Mouse (Mus musculus) cerebellum, postnatal 36 days (tissue): ENCODE measurements around the gene Ufsp1.
A peak's percentile ranks its signal among the peaks of the same experiment; 100 is the strongest.
"Not testable (repeated sequence)": the region's sequence is repeated elsewhere in the genome, so short reads cannot be mapped to it uniquely, and the experiment has no call there.

ENCODE experiments used
- DNase-seq, 2 experiments: peaks; one replicate each; pipeline ENCODE4 v3.0.0; 2021 to 2022; ENCODE audit warnings: mixed read lengths in 2 of 2

The Ufsp1 gene

DNA sequence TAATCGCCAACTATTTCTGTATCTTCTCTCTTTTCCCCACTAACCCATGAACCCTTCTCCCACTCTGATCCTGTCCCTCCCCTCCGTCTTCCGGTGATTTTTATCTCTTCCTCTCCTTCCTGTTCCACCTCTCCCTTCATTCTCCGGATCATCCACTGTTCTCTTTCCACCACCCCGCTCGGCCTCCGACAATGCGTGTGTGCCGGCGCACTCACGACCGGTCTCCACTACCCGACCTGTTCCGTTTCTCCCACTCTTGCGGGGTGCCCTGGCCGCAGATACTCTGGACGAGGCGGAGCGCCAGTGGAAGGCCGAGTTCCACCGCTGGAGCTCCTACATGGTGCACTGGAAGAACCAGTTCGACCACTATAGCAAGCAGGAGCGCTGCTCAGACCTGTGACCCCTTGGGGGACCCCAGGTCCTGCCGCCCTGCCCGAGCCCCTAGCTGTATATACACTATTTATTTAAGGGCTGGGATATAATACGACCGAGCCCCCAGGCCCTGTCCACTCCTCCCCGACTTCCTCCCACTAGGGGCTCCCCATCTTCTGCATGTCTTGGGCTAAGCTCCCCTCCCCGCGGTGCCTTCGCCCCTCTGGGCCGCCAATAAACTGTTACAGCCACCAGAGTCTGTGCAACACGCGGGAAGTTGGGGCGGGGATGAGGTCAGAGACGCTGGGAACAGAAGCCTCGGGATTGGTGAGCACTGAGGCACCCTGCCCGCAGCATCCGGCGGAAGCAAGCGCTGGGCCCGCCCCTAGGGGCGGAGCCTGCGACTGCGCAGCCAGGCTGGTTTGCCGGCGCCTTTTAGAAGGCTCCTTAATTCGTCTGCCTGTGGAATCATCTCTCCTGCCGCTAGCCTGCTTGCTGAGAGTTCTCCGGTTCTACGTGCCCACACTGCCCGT, at the start of gene Ufsp1:
Gene Ufsp1 (plus strand): TSS at position 791 of the 905 bp plus-strand sequence.
- peak; percentile 94 to 96 for DNase-seq

DNA sequence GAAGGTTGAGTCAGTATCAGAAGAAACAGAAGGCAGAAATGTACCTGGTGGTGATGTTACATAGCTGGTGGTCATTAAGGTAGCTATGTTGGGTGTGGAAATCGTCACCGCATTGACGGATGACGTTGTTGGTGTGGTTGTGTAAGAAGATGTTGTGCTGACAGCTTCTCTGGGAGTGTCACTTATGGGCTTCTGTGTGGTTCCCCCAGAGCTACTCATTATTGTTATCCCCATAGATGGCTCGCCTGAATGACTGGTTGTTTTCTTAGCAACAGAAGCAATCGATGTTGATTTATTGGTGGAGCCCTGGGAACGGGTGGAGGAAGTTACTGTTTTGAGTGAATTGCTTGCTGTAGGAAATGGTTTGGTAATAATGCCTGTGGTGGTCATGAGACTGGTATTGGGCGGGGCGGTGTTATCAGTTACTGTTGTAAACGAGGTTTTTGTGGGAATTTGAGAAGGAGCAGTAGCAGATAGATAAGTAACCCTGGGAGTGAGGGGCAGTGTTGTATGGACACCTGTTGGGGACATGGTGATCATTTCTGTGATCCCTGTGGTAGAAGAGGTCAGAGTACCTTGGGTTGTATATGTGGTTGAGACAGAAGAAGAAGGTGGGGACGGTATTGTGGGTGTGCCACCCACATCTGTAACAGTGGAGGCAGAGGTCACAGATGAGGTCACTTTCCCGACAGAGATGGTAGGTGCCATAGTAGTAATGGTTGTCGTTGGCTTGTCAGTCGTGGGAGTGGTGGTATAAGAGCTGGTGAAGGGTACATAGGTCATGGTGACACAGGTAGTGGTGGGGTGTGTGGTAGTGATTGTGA, 30.3 kb upstream of the Ufsp1 start:
- DNase-seq = no peak

DNA sequence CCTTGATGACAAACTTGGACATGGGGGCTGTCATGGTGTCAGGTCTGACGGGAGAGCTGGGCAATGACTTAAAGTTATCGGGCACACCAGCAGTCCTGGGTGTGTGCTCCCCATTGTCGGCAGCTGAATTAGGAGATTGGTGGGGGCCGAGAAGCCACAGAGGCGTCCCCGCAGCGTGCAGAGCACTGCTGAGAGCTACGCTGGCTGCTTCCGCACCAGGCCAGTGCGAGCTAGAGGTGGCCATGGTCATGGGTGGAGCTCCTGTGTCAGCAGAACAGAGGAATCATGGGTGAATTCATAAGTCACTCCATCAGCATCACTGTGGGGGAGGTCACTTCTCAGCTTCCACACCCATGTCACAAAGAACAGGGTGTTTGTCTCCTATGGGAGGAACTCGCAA, 29.6 kb upstream of the Ufsp1 start:
- no peak for DNase-seq

DNA sequence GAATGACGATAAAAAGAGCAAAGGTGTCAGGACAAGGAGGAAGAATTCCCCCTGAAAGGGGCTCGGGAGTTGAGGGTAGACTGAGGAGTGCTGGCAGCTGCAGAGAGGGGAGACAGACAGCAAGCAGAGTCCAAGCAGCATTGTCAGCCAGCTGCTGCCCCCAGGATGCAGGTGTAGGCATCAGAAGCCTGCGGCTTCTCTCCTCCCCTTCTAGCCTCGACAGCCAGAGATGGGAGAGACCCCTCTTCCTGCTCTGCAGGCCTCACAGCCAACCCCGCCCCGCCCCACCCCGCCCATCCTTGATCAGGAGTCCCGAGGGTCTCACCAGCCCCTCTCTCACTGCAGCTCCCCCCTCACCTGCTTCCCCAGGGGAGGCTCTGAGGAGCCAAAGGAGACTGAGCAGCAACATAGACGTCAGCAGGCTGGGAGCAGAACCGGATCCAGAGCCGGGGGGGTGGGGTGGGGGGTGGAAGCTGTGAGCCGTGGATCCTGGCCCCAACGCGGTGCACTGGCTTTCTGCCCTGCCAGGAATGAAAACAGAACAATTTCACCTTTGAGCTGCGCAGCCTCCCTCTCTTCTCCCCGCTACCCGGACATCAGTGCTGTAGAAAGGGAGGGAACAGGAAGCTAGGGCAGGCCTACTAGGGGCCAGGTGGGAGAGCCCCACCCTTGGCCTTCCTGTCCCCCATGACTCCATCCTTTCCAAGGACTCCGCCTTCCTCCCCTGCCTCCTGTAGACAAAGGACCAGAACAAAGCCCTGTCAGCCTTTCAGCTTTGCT, 26.1 kb upstream of the Ufsp1 start:
- no peak for DNase-seq

DNA sequence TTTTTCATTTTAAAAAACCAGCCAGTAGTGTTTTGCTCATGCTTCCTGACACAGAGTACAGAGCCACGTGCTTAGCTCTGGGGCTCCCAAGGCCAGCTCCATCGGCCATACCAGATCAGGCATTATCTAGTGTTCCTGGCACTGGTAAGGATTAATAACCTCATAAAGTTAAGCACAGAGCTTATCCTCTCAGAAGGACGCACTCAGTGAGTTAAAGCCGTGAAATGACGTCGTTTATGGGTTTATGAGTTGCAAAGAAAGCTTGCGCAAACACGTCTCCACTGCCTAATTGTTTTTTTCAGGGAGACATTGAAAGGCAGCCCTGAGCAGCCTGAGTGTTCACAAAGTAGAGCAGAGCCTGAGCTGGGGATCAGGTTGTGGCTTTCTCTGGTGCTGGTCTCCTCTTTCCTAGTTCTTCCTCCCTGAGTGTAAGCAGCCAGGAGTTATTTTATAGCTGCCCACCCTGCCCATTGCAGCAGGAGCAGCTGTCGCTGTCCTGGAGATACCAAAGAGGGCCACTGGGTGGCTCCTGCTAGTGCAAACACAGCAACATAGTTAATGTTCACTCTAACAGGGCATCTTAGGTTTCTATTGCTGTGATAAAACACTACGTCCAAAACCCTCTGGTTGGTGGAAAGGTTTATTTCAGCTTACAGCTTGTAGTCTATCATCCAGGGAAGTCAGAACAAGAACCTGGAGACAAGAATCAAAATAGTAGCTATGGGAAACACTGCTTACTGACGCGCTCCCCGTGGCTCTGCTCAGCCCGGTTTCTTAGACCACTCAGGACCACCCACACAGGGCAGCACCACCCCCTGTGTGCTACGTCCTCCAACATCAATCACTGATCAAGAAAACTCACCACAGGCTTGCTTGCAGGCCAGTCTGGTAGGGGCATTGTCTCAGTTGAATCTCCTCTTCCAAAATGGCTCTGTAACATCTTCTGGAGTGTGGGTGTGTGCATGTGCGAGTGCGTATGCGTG, 16.8 kb upstream of the Ufsp1 start:
- DNase-seq = no peak

DNA sequence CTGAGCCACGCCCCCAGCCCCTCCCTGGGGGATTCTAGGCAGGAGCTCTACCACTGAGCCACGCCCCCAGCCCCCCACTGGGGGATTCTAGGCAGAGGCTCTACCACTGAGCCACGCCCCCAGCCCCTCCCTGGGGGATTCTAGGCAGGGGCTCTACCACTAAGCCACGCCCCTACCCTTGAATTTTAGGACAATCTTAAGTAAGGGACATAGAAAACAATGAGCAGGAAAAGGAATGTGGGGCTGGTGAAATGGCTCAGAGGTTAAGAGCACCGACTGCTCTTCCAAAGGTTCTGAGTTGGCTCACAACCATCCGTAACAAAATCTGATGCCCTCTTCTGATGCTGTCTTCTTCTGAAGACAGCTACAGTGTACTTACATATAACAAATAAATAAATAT, 10.0 kb upstream of the Ufsp1 start:
- DNase-seq = not testable (repeated sequence)

DNA sequence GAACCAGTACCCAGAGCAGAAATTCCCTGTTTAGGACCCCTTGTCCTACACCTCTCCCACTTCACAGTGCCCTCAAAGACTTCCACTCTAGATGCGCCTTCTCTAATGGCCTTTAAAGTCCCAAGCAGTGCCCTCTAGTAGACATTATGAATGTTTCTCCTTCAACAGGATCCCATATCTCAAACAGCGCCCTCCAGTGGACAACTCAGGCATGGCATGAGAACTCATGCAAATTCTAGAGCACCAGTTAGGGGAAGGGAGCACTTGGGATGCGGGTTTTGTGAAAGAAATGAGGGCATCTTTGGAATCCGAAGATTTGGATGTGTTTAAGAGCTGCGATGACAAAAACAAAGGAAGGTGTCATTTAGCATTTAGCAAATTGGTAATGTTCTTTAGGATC, 9.4 kb upstream of the Ufsp1 start:
- DNase-seq = peak; percentile 59 to 63

DNA sequence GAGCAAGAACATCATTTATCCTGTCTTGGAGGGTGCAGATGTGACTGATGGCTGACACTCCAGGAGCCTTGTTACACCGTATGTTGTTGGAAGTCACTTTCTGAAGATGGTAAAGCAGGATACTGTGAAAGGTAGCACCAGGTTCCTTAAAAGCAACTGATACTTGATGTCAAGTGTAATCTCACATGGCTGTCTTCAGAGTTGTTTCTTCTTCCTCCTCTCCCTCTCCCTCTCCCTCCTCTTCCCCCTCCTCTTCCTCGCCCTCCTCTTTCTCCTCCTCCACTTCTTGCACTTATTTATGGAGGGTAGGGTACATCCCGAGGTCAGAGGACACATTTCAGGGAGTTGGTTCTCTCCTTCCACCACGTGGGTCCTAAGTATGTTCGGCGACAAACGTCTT, 8.4 kb upstream of the Ufsp1 start:
- no peak for DNase-seq

DNA sequence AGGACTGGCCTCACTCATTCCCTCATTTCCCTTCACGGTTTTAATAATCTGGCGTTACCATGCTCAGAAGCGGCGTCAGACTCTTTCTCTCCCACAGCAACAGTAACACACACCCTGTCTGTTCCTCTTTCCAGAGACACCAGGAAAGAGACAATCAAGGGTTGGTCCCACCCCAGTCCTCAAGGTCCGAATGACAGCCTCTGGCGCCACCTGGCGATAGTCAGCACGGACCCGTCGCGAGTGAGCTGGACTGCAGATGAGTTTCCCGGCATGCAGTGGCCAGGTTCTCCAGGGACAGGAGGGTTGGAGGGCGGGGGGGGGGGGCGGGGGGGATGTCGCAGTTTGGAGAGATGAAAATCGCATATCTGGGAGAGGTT, 7.8 kb upstream of the Ufsp1 start:
- DNase-seq = peak; percentile 96 to 97

DNA sequence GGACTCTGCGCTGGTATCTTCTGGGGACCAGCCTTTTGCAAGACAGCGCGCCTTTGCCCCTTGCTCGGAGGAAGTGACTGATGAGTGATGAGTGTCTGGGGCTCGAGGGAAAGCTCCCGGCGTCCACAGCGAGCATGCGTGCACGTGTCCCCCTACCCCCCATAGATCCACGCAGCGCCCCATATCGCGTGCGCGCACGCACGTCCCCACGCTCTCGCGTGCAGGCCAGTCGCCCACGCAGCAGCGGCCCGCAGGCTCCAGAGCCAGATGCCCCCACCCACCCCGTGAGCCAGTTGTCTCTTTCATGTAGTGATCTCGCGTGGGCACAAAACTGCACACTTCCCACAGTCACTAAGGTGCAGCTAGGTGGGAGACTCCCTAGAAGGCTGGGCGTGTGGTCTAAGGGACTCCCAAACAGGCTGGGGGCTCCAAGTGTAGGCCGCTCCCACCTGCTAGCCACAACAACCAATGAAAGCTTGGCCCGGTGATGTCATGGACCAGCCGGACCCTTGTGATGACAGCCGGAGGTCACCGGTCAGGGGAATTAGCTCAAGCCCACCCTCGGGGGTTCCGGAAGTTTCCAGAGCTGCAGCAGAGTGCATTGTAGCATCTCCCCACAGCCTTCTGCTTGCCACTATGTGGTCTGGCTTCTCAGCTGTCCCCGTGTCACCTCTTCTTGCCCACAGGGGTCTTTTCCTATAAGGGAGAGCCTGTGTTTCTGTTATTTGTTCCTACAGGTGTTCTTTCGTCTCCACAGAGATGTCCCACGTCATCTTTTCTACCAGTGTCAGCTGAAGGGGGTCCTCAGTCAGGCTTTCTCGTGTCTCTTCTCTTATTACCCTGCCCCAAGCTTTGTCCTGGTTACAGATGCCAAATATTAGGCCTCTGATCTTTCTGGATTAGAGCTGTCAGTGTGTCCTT, 7.1 kb upstream of the Ufsp1 start, which contains the start of gene Ache:
Gene Ache (plus strand): TSS at position 488 of the 921 bp plus-strand sequence.
- peak; percentile 84 to 88 for DNase-seq

DNA sequence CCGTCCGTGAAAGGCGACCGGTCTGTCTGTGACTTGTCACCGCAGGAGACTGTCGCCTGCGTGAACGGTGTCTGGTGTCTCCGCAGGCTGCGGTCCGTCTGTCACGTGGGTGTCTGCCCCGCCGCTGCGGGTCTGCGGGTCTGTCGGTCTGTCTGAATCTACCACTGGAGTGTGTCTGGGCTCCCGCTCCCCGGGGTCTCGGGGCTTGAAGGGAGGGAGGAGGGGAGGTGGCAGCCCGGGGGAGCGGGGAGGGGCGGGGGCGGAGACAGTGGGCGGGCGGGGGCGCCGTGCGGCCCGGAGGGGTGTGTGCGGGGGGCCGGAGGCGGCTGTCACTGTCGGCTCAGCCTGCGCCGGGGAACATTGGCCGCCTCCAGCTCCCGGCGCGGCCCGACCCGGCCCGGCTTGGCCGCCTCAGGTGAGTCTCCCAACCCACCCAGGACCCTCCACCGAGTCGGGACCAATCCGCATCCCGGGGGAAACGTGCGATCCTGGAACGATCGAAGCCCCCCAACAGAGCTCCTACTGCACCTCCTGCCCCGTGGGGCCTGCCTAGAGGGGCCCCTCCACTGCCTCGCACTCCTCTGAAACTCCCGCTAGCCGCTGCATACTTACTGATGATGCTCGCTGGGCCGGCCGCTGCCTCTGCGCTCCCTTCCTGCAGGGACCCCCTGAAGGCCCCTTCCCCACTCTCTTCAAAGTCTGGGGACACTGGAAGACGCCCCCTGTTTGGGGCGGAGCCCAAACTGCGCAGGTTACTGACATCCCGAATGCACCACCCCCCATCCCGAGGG, 6.3 kb upstream of the Ufsp1 start:
- peak; percentile 67 to 69 for DNase-seq

DNA sequence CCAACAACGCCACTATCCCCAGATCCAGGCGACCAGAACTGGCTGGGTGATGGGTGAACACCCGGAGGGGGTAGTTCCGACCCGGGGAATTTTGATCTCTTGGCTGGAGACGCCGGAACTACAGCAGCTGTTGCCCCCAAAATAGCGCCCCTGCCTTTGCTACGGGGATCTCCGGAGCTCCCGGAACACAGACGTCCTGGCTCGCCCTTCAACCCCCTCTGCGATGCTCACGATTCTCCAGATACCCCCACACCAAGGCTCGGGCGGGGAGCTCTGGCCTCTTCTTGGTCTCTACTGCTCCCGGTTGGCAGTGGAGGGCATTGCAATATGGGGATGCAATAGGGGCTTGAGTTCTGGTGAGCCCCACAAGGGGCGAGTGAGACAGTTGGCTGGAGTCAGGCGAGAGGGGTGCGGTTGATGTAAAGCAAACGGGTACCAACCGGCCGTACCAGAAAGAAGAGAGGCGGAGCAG, 5.4 kb upstream of the Ufsp1 start:
- peak; percentile 61 to 69 for DNase-seq

DNA sequence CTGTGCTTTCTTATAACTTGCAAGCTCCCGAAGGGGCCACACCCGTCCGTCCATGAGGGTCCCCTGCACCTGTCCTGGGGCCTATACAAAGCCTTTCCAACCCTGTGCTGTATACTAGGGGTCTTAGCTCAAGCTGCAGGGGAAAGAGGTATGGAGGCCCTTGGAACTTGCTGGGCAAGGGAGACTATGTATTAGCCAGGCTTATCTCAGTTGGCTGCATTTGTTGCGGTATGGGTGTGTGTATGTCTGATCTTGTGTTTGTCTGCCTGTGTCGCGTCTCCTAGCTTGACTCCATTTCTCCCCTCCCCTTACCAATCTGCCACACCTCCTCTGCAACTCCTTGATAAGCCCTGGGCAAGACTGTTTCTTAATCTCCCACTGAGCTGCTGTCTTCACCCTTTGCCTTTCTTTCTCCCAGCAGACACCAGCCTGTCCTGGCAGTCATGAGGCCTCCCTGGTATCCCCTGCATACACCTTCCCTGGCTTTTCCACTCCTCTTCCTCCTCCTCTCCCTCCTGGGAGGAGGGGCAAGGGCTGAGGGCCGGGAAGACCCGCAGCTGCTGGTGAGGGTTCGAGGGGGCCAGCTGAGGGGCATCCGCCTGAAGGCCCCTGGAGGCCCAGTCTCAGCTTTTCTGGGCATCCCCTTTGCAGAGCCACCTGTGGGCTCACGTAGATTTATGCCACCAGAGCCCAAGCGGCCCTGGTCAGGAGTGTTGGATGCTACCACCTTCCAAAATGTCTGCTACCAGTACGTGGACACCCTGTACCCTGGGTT, 4.7 kb upstream of the Ufsp1 start:
- no peak for DNase-seq

DNA sequence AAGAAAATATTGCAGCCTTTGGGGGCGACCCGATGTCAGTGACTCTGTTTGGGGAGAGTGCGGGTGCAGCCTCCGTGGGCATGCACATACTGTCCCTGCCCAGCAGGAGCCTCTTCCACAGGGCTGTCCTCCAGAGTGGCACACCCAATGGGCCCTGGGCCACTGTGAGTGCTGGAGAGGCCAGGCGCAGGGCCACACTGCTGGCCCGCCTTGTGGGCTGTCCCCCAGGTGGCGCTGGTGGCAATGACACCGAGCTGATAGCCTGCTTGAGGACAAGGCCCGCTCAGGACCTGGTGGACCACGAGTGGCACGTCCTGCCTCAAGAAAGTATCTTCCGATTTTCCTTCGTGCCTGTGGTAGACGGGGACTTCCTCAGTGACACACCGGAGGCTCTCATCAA, 3.8 kb upstream of the Ufsp1 start:
- peak; percentile 67 to 76 for DNase-seq

DNA sequence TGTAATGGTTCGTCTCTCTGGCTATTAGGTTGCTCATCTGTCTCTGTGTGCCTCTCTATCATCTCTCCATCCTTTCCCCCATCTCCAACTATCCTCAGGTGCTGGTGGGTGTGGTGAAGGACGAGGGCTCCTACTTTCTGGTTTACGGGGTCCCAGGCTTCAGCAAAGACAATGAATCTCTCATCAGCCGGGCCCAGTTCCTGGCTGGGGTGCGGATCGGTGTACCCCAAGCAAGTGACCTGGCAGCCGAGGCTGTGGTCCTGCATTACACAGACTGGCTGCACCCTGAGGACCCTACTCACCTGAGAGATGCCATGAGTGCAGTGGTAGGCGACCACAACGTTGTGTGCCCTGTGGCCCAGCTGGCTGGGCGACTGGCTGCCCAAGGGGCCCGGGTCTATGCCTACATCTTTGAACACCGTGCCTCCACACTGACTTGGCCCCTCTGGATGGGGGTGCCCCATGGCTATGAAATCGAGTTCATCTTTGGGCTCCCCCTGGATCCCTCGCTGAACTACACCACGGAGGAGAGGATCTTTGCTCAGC, 3.0 kb upstream of the Ufsp1 start:
- no peak for DNase-seq

DNA sequence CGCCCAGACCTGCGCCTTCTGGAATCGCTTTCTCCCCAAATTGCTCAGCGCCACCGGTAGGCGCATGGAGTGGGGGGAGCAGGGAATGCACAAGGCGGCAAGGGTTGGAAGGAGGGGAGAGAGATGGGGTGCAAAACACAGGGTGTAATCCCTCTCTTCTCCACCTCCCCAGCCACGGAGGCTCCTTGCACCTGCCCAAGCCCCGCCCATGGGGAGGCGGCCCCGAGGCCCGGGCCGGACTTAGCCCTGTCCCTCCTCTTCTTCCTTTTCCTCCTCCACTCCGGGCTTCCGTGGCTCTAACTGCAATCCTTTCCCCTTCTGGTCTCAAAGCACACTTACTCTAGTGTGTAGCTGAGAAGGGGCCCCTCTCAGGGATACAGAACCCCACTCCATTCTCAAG, 1.1 kb upstream of the Ufsp1 start:
- DNase-seq = peak; percentile 77 to 85

DNA sequence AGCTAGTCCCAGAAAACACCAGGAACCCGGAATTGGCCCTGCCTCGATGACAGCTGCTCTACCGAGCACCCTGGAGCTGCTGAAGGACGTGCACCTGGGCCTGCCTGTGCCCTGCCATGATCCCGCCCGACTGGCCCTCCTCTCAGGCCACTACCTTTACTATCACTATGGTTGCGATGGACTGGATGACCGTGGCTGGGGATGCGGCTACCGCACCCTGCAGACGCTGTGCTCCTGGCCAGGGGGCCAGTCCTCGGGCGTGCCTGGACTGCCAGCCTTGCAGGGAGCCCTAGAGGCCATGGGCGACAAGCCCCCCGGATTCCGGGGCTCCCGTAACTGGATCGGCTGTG, 290 bp downstream of the Ufsp1 start:
- DNase-seq = no peak

DNA sequence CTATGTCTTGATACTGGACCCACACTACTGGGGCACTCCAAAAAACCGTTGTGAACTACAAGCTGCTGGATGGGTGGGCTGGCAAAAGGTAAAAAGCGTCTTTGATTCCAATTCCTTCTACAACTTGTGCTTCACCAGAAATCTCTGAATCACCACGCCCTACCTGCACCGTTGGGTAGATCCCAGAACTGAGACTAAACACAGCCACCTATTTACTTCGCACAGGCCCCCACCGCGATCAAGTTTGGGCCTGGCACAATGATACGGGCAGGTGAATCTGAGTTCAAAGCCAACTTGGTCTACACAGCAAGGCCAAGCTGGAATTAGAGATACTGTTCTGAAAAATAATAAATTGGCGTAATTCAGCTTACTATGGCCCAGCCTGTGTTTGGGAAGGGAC, 867 bp downstream of the Ufsp1 start:
- DNase-seq = no peak

DNA sequence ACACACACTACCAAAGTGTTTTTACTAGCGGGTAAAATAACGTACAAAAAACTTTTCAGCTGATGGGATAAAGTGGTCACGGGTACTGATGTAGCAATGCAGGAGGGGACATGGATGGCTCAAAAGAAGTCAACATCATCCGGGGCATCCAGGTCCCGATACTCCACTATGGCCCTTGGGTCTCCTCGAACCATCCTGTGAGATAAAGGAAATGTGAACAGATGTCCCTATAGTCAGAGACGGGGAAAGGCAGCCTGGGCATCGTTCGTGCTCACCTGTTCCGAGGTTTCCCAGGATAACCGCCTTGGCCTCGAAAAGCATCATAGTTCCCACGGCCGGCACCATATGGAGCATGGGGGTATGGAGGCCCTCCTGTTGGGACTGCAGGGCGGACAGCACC, 1.3 kb downstream of the Ufsp1 start:
- DNase-seq = no peak
